Mouse (Mus musculus): ENCODE data around the gene Bmi1.

DNA sequence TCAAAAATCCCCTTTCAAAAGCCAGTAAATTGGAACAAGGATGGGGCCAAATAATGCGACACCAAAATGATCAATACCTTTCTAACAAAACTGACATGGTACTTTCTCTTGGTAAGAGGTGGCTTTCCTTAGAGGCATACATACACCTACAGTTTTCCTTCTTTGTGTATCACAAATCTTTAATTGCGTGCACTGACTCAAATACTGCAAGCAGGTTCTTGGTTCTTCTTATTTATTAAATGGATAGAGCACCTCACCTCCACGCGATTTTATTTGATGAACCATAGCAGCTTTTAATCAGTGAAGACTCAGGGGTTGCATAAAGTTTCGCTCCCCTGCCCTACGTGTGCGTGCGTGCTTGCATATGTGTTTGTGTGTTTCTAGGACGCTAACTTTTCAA is 13.9 kb downstream of the Bmi1 start:
- no peak for TF ChIP-seq CTCF (IDR thresholded peaks at IDR 0.05; ENCODE audit: low read depth)
- TF ChIP-seq EP300 (optimal IDR thresholded peaks at IDR 0.05) = no peak
